Mouse (Mus musculus) MEL (cell line): ENCODE measurements around the gene Rsph1. TPM values are rescaled to one million over a fixed set of nuclear protein-coding genes. Genes with fewer than 3 reads are reported as not detected.

Experiments
- DNase-seq: peaks from one replicate; pipeline ENCODE4 v3.0.0; 2011; ENCODE audit warnings: low read depth, low spot score
- H3K27ac ChIP-seq: 2 replicates; pipeline ENCODE4 v1.5.1; 2012; ENCODE audit warnings: low read depth, mild to moderate bottlenecking, control low read depth, low read length, moderate library complexity; ENCODE audit not compliant: control insufficient read depth
- H3K27me3 ChIP-seq, 2 experiments: fragments of 150-350 bp in 1 of 2; sonication (generic) in 1 of 2; 2 replicates each; pipeline ENCODE4 v1.6.1; 2012; ENCODE audit warnings: low read length in 2 of 2, mild to moderate bottlenecking in 2 of 2, improper control_type of control experiment in 1 of 2, moderate library complexity in 1 of 2; ENCODE audit not compliant: insufficient read depth in 2 of 2, control insufficient read depth in 1 of 2
- H3K36me3 ChIP-seq, 2 experiments: 2 replicates each; pipeline ENCODE4 v1.6.1; 2012 to 2014; ENCODE audit warnings: low read length in 2 of 2, improper control_type of control experiment in 1 of 2, inconsistent platforms in 1 of 2, mild to moderate bottlenecking in 1 of 2; ENCODE audit not compliant: insufficient read depth in 2 of 2, control insufficient read depth in 1 of 2
- H3K4me1 ChIP-seq, 2 experiments: fragments of 150-350 bp in 1 of 2; sonication (generic) in 1 of 2; 2 replicates each; pipeline ENCODE4 v1.6.1; 2012; ENCODE audit warnings: low read length in 2 of 2, improper control_type of control experiment in 1 of 2, mild to moderate bottlenecking in 1 of 2; ENCODE audit not compliant: insufficient read depth in 2 of 2, control insufficient read depth in 1 of 2
- H3K4me3 ChIP-seq, 2 experiments: fragments of 150-350 bp in 1 of 2; sonication (generic) in 1 of 2; 2 replicates each; pipeline ENCODE4 v1.5.1; 2012; ENCODE audit warnings: low read depth in 2 of 2, low read length in 2 of 2, mild to moderate bottlenecking in 2 of 2, moderate library complexity in 2 of 2, control low read depth in 1 of 2, improper control_type of control experiment in 1 of 2; ENCODE audit not compliant: control insufficient read depth in 1 of 2, insufficient read depth in 1 of 2
- H3K79me2 ChIP-seq: 2 replicates; pipeline ENCODE4 v1.6.1; 2012; ENCODE audit warnings: mild to moderate bottlenecking, low read length, moderate library complexity; ENCODE audit not compliant: control insufficient read depth, poor library complexity, insufficient read depth
- H3K9ac ChIP-seq: 2 replicates; pipeline ENCODE4 v1.6.1; 2012; ENCODE audit warnings: low read depth, mild to moderate bottlenecking, control low read depth, low read length, moderate library complexity; ENCODE audit not compliant: control insufficient read depth, poor library complexity, severe bottlenecking
- H3K9me3 ChIP-seq: fragments of 150-350 bp; sonication (generic); replicated peaks from 2 replicates; pipeline ENCODE4 v1.6.1; 2012; ENCODE audit warnings: mild to moderate bottlenecking, low read length, improper control_type of control experiment, moderate library complexity; ENCODE audit not compliant: insufficient read depth
- BHLHE40 ChIP-seq: IDR thresholded peaks from 2 replicates; pipeline ENCODE4 v1.6.1; 2012; ENCODE audit warnings: low read depth, mild to moderate bottlenecking, inconsistent platforms, low read length, improper control_type of control experiment, borderline replicate concordance
- CHD1 ChIP-seq: IDR thresholded peaks from 2 replicates; pipeline ENCODE4 v1.6.1; 2012; ENCODE audit warnings: low read depth, mild to moderate bottlenecking, inconsistent platforms, low read length, improper control_type of control experiment
- CHD2 ChIP-seq: IDR thresholded peaks from 2 replicates; pipeline ENCODE4 v1.6.1; 2011; ENCODE audit warnings: low read length, improper control_type of control experiment
- E2F4 ChIP-seq: IDR thresholded peaks from 2 replicates; pipeline ENCODE4 v1.6.1; 2011; ENCODE audit warnings: low read depth, low read length, improper control_type of control experiment, borderline replicate concordance
- ELF1 ChIP-seq: IDR thresholded peaks from 2 replicates; pipeline ENCODE4 v1.6.1; 2014; ENCODE audit warnings: low read depth, mild to moderate bottlenecking, inconsistent platforms, low read length, improper control_type of control experiment, moderate library complexity
- GABPA ChIP-seq: IDR thresholded peaks from 2 replicates; pipeline ENCODE4 v1.6.1; 2012; ENCODE audit warnings: low read depth, mild to moderate bottlenecking, inconsistent platforms, low read length, improper control_type of control experiment, moderate library complexity
- MAX ChIP-seq: IDR thresholded peaks from 2 replicates; pipeline ENCODE4 v1.6.1; 2011; ENCODE audit warnings: low read length, improper control_type of control experiment
- MAZ ChIP-seq: IDR thresholded peaks from 2 replicates; pipeline ENCODE4 v1.6.1; 2012; ENCODE audit warnings: low read depth, mild to moderate bottlenecking, inconsistent platforms, low read length, improper control_type of control experiment
- MEF2A ChIP-seq: IDR thresholded peaks from 2 replicates; pipeline ENCODE4 v1.6.1; 2014; ENCODE audit warnings: low read depth, mild to moderate bottlenecking, inconsistent platforms, low read length, improper control_type of control experiment; ENCODE audit not compliant: poor library complexity, insufficient replicate concordance, severe bottlenecking; ENCODE audit errors: extremely low read depth
- MYC ChIP-seq: IDR thresholded peaks from 2 replicates; pipeline ENCODE4 v1.6.1; 2011; ENCODE audit warnings: low read depth, mild to moderate bottlenecking, low read length, improper control_type of control experiment, moderate library complexity
- NELFE ChIP-seq: IDR thresholded peaks from 2 replicates; pipeline ENCODE4 v1.6.1; 2011; ENCODE audit warnings: low read depth, low read length, improper control_type of control experiment
- NRF1 ChIP-seq: IDR thresholded peaks from 2 replicates; pipeline ENCODE4 v1.6.1; 2014; ENCODE audit warnings: low read depth, mild to moderate bottlenecking, inconsistent platforms, low read length, improper control_type of control experiment, moderate library complexity; ENCODE audit not compliant: poor library complexity, insufficient read depth, severe bottlenecking
- POLR2AphosphoS5 ChIP-seq: IDR thresholded peaks from 2 replicates; pipeline ENCODE4 v1.6.1; 2012; ENCODE audit warnings: low read depth, borderline replicate concordance, mild to moderate bottlenecking, inconsistent platforms, low read length, moderate library complexity, mixed read lengths
- RAD21 ChIP-seq: IDR thresholded peaks from 2 replicates; pipeline ENCODE4 v1.6.1; 2011; ENCODE audit warnings: mild to moderate bottlenecking, low read depth, low read length, improper control_type of control experiment
- TBP ChIP-seq: IDR thresholded peaks from 2 replicates; pipeline ENCODE4 v1.8.0; 2011; ENCODE audit warnings: low read depth, low read length, improper control_type of control experiment
- TCF12 ChIP-seq: IDR thresholded peaks from 2 replicates; pipeline ENCODE4 v1.6.1; 2014; ENCODE audit warnings: low read depth, mild to moderate bottlenecking, inconsistent platforms, low read length, improper control_type of control experiment, moderate library complexity
- UBTF ChIP-seq: IDR thresholded peaks from 2 replicates; pipeline ENCODE4 v1.6.1; 2012; ENCODE audit warnings: low read depth, mild to moderate bottlenecking, inconsistent platforms, low read length, improper control_type of control experiment, moderate library complexity, borderline replicate concordance; ENCODE audit not compliant: insufficient read depth
- USF2 ChIP-seq, 2 experiments: IDR thresholded peaks; 2 replicates each; pipeline ENCODE4 v1.6.1; 2011 to 2012; ENCODE audit warnings: improper control_type of control experiment in 2 of 2, low read length in 2 of 2, borderline replicate concordance in 1 of 2, inconsistent platforms in 1 of 2, low read depth in 1 of 2, mild to moderate bottlenecking in 1 of 2; ENCODE audit not compliant: insufficient read depth in 1 of 2
- ZKSCAN1 ChIP-seq: IDR thresholded peaks from 2 replicates; pipeline ENCODE4 v1.6.1; 2012; ENCODE audit warnings: low read depth, mild to moderate bottlenecking, inconsistent platforms, low read length, improper control_type of control experiment, moderate library complexity
- ZMIZ1 ChIP-seq: IDR thresholded peaks from 2 replicates; pipeline ENCODE4 v1.6.1; 2012; ENCODE audit warnings: low read depth, mild to moderate bottlenecking, inconsistent platforms, low read length, improper control_type of control experiment, moderate library complexity
- ZNF384 ChIP-seq: IDR thresholded peaks from 2 replicates; pipeline ENCODE4 v1.6.1; 2012; ENCODE audit warnings: low read depth, mild to moderate bottlenecking, inconsistent platforms, low read length, improper control_type of control experiment
- polyA plus RNA-seq, 2 experiments: library from polyadenylated mRNA; stranded (reverse) in 1 of 2; unstranded in 1 of 2; fragments of >175 nt in 1 of 2; fragments of >200 nt in 1 of 2; gene quantifications; 2 replicates each; pipeline versions ENCODE4 v1.2.1 to v1.2.4; 2012; ENCODE audit warnings: low replicate concordance in 2 of 2, low read depth in 1 of 2; ENCODE audit not compliant: insufficient read length in 2 of 2, insufficient read depth in 1 of 2, missing spikeins in 1 of 2
- total RNA-seq: library from RNA; depleted of rRNA; stranded (reverse); fragments of 300-350 nt; gene quantifications from 2 replicates; pipeline ENCODE4 v1.2.3, GENCODE M21; 2012

Gene Rsph1
- total and polyA plus RNA-seq, 3 experiments = 1.3 to 3.6 TPM; not detected in 1

DNA sequence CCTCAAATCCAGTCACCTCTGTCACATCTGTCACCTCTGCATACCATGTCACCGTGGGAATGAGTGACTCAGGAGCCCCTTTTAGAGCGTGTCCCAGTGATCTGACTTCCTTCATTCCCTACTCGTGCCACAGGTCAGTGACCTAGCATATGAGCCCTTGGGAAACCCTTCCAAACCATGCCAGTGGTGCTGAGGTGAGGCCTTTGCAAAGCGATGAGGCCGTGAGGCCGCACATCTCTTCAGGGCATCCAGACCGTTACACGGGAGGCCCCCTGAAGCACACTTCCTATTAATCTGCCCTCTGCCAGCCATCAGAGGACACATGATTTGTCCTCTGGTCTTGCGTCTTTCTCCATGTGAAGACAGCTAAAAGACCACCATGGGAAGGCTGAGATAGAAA lies 2.4 kb upstream of the Rsph1 start:
- TF ChIP-seq CHD2 = no peak
- no peak for TF ChIP-seq MEF2A
- TF ChIP-seq MAX = no peak
- no peak for TF ChIP-seq GABPA
- TF ChIP-seq ZNF384 = no peak
- no peak for TF ChIP-seq BHLHE40
- TF ChIP-seq USF2 (IDR thresholded peaks at IDR 0.05; ENCODE audit: borderline replicate concordance in 1 of 2, insufficient read depth in 1 of 2, low read depth in 1 of 2, low read length in 2 of 2) = no peak
- TF ChIP-seq CHD1 = no peak
- no peak for TF ChIP-seq E2F4
- TF ChIP-seq, all 39 proteins: peak for 0
- Histone ChIP-seq H3K4me3 (no peak overlapping the region), H3K9me3 (no peaks in the 10 kb centered on the region), H3K9ac (no peak overlapping the region), H3K27ac (no peak overlapping the region), H3K79me2 (no peaks in the 10 kb centered on the region), H3K36me3 (peaks cover 0 to 14% of the 10 kb centered on the region in 2 experiments; a peak in 2 of 4 replicates), H3K27me3 (no peaks in the 10 kb centered on the region; a peak in 1 of 4 replicates), H3K4me1 (peaks cover 2 to 26% of the 10 kb centered on the region in 2 experiments; a peak in 3 of 4 replicates)
- no peak for DNase-seq

DNA sequence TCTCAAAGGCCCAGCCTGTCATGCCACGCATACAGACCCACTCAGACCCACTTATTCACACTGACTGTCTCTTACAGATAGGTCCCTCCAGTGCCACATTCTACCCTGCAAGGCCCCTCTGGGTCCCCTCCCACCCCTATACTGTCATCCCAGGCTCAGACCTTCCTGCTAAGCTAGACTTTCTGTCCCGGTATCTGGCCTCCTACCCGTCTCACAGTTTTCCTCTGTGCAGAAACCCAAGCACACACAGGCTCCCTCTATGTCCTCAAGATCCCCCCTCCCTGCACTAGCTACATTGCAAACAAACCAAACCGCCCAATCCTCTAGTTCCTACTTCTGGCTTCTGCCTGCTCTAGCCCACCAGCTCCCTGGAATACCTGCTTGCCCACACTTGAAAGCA lies 748 bp upstream of the Rsph1 start:
- Histone ChIP-seq H3K9me3 (no peaks in the 10 kb centered on the region), H3K79me2 (no peaks in the 10 kb centered on the region), H3K4me3 (no peak overlapping the region), H3K27ac (no peak overlapping the region), H3K36me3 (peaks cover 0 to 14% of the 10 kb centered on the region in 2 experiments; a peak in 2 of 4 replicates), H3K9ac (no peak overlapping the region), H3K27me3 (no peaks in the 10 kb centered on the region; a peak in 1 of 4 replicates), H3K4me1 (peaks cover 2 to 26% of the 10 kb centered on the region in 2 experiments; a peak in 3 of 4 replicates)
- no peak for TF ChIP-seq TBP
- TF ChIP-seq NRF1 = no peak
- no peak for TF ChIP-seq USF2 (IDR thresholded peaks at IDR 0.05; ENCODE audit: borderline replicate concordance in 1 of 2, insufficient read depth in 1 of 2, low read depth in 1 of 2, low read length in 2 of 2)
- no peak for TF ChIP-seq ZKSCAN1
- no peak for TF ChIP-seq TCF12
- TF ChIP-seq GABPA = no peak
- no peak for TF ChIP-seq BHLHE40
- TF ChIP-seq NELFE = no peak
- no peak for TF ChIP-seq RAD21
- TF ChIP-seq ELF1 = no peak
- TF ChIP-seq ZMIZ1 = no peak
- no peak for TF ChIP-seq POLR2AphosphoS5
- TF ChIP-seq MAZ = no peak
- no peak for TF ChIP-seq ZNF384
- TF ChIP-seq MYC = no peak
- TF ChIP-seq UBTF = no peak
- DNase-seq = no peak
